Mouse (Mus musculus): Measurements from ENCODE around the gene Bcl2l15. TPM values are rescaled to one million over a fixed set of nuclear protein-coding genes. Genes with fewer than 3 reads are reported as not detected.

The Bcl2l15 gene
- polyA plus RNA-seq, 1 experiment, result 0.68 TPM

- Histone ChIP-seq H3K27me3 (ENCODE audit: control insufficient read depth, insufficient read depth, low read length) (no peaks in the 10 kb centered on the region), H3K27ac (ENCODE audit: control insufficient read depth, insufficient read depth, low read depth, low read length) (no peak overlapping the region), H3K4me3 (ENCODE audit: control insufficient read depth, low read depth, low read length) (no peak overlapping the region), H3K4me1 (ENCODE audit: control insufficient read depth, insufficient read depth, low read length) (no peaks in the 10 kb centered on the region), H3K36me3 (ENCODE audit: control insufficient read depth, insufficient read depth, low read length) (no peaks in the 10 kb centered on the region)
- TF ChIP-seq POLR2A (IDR thresholded peaks at IDR 0.05; ENCODE audit: control insufficient read depth, low read depth, low read length), result no peak
- no peak for TF ChIP-seq CTCF (IDR thresholded peaks at IDR 0.05; ENCODE audit: control insufficient read depth, insufficient read depth, insufficient replicate concordance, low read depth, low read length)
Observed at GRCm38 (mm10) chr3:103850644-103851363, 18.4 kb downstream of the Bcl2l15 start.

- no peak for TF ChIP-seq CTCF (IDR thresholded peaks at IDR 0.05; ENCODE audit: control insufficient read depth, insufficient read depth, insufficient replicate concordance, low read depth, low read length)
- TF ChIP-seq POLR2A (IDR thresholded peaks at IDR 0.05; ENCODE audit: control insufficient read depth, low read depth, low read length), result no peak
- no peak overlapping the region for H3K27ac ChIP-seq (ENCODE audit: control insufficient read depth, insufficient read depth, low read depth, low read length)
- no peaks in the 10 kb centered on the region for H3K36me3 ChIP-seq (ENCODE audit: control insufficient read depth, insufficient read depth, low read length)
- H3K4me1 ChIP-seq (ENCODE audit: control insufficient read depth, insufficient read depth, low read length), result no peaks in the 10 kb centered on the region
- H3K27me3 ChIP-seq (ENCODE audit: control insufficient read depth, insufficient read depth, low read length), result no peaks in the 10 kb centered on the region
- no peak overlapping the region for H3K4me3 ChIP-seq (ENCODE audit: control insufficient read depth, low read depth, low read length)
Observed at GRCm38 (mm10) chr3:103851481-103851880, 19.1 kb downstream of the Bcl2l15 start.

- no peak for TF ChIP-seq POLR2A (IDR thresholded peaks at IDR 0.05; ENCODE audit: control insufficient read depth, low read depth, low read length)
- no peak for TF ChIP-seq CTCF (IDR thresholded peaks at IDR 0.05; ENCODE audit: control insufficient read depth, insufficient read depth, insufficient replicate concordance, low read depth, low read length)
- H3K27me3 ChIP-seq (ENCODE audit: control insufficient read depth, insufficient read depth, low read length), result no peaks in the 10 kb centered on the region
Observed at GRCm38 (mm10) chr3:103851882-103852281, 19.5 kb downstream of the Bcl2l15 start.

GRCm38 (mm10) chr3:103852565-103853299 lies 20.3 kb downstream of the Bcl2l15 start:
- Histone ChIP-seq H3K36me3 (ENCODE audit: control insufficient read depth, insufficient read depth, low read length) (no peaks in the 10 kb centered on the region), H3K27me3 (ENCODE audit: control insufficient read depth, insufficient read depth, low read length) (no peaks in the 10 kb centered on the region), H3K27ac (ENCODE audit: control insufficient read depth, insufficient read depth, low read depth, low read length) (no peak overlapping the region), H3K4me3 (ENCODE audit: control insufficient read depth, low read depth, low read length) (no peak overlapping the region), H3K4me1 (ENCODE audit: control insufficient read depth, insufficient read depth, low read length) (no peaks in the 10 kb centered on the region)
- TF ChIP-seq POLR2A (IDR thresholded peaks at IDR 0.05; ENCODE audit: control insufficient read depth, low read depth, low read length) (no peak), CTCF (IDR thresholded peaks at IDR 0.05; ENCODE audit: control insufficient read depth, insufficient read depth, insufficient replicate concordance, low read depth, low read length) (no peak)

More at GRCm38 (mm10) chr3:103851882-103852281, 19.5 kb downstream of the Bcl2l15 start:
- no peaks in the 10 kb centered on the region for H3K4me1 ChIP-seq (ENCODE audit: control insufficient read depth, insufficient read depth, low read length)
- H3K36me3 ChIP-seq (ENCODE audit: control insufficient read depth, insufficient read depth, low read length), result no peaks in the 10 kb centered on the region
- H3K4me3 ChIP-seq (ENCODE audit: control insufficient read depth, low read depth, low read length), result no peak overlapping the region
- no peak overlapping the region for H3K27ac ChIP-seq (ENCODE audit: control insufficient read depth, insufficient read depth, low read depth, low read length)

GRCm38 (mm10) chr3:103853804-103854203 lies 21.4 kb downstream of the Bcl2l15 start:
- no peaks in the 10 kb centered on the region for H3K36me3 ChIP-seq (ENCODE audit: control insufficient read depth, insufficient read depth, low read length)
- no peaks in the 10 kb centered on the region for H3K4me1 ChIP-seq (ENCODE audit: control insufficient read depth, insufficient read depth, low read length)
- TF ChIP-seq CTCF (IDR thresholded peaks at IDR 0.05; ENCODE audit: control insufficient read depth, insufficient read depth, insufficient replicate concordance, low read depth, low read length) (no peak), POLR2A (IDR thresholded peaks at IDR 0.05; ENCODE audit: control insufficient read depth, low read depth, low read length) (no peak)
- no peak overlapping the region for H3K27ac ChIP-seq (ENCODE audit: control insufficient read depth, insufficient read depth, low read depth, low read length)
- no peak overlapping the region for H3K4me3 ChIP-seq (ENCODE audit: control insufficient read depth, low read depth, low read length)
- H3K27me3 ChIP-seq (ENCODE audit: control insufficient read depth, insufficient read depth, low read length), result no peaks in the 10 kb centered on the region

GRCm38 (mm10) chr3:103857036-103857805 lies 24.8 kb downstream of the Bcl2l15 start:
- TF ChIP-seq POLR2A (IDR thresholded peaks at IDR 0.05; ENCODE audit: control insufficient read depth, low read depth, low read length), result no peak
- no peak for TF ChIP-seq CTCF (IDR thresholded peaks at IDR 0.05; ENCODE audit: control insufficient read depth, insufficient read depth, insufficient replicate concordance, low read depth, low read length)
- Histone ChIP-seq H3K4me1 (ENCODE audit: control insufficient read depth, insufficient read depth, low read length) (peaks cover 7% of the 10 kb centered on the region), H3K4me3 (ENCODE audit: control insufficient read depth, low read depth, low read length) (no peak overlapping the region), H3K36me3 (ENCODE audit: control insufficient read depth, insufficient read depth, low read length) (no peaks in the 10 kb centered on the region), H3K27me3 (ENCODE audit: control insufficient read depth, insufficient read depth, low read length) (no peaks in the 10 kb centered on the region), H3K27ac (ENCODE audit: control insufficient read depth, insufficient read depth, low read depth, low read length) (no peak overlapping the region)
